Mouse (Mus musculus): ENCODE results near the gene Flnc. TPM values are rescaled to one million over a fixed set of nuclear protein-coding genes. Genes with fewer than 3 reads are reported as not detected.

The Flnc gene
- total RNA-seq, 2 experiments from 2014 or later: 1.5 to 1.6 TPM

GRCm38 (mm10) chr6:29471137-29471536, 38.1 kb downstream of the Flnc start, which contains the start of gene Atp6v1fnb:
Gene Atp6v1fnb (plus strand): TSS chr6:29471437.
- intact Hi-C loops (cut with DNase I): no loop called here
- no peak for DNase-seq (ENCODE audit: low spot score in 2 of 2)

- peak; percentile 75 to 84 for DNase-seq (ENCODE audit: low spot score in 2 of 2)
- intact Hi-C loops (cut with DNase I): no loop called here
Measured at GRCm38 (mm10) chr6:29473941-29474691, 41.1 kb downstream of the Flnc start.

GRCm38 (mm10) chr6:29474736-29475135, 41.7 kb downstream of the Flnc start:
- intact Hi-C loops (cut with DNase I): no loop called here
- no peak for DNase-seq (ENCODE audit: low spot score in 2 of 2)

GRCm38 (mm10) chr6:29482691-29483090, 49.6 kb downstream of the Flnc start:
- DNase-seq (ENCODE audit: low spot score in 2 of 2): no peak
- intact Hi-C loops (cut with DNase I): no loop called here

- intact Hi-C loops (cut with DNase I): no loop called here
Measured at GRCm38 (mm10) chr6:29484716-29485559, 51.9 kb downstream of the Flnc start.

GRCm38 (mm10) chr6:29485951-29486350, 52.9 kb downstream of the Flnc start:
- intact Hi-C loops (cut with DNase I): no loop called here
- no peak for DNase-seq (ENCODE audit: low spot score in 2 of 2)

More at GRCm38 (mm10) chr6:29484716-29485559, 51.9 kb downstream of the Flnc start:
- DNase-seq (ENCODE audit: low spot score in 2 of 2): peak; percentile 23 to 24

GRCm38 (mm10) chr6:29494101-29494500, 61.0 kb downstream of the Flnc start:
- DNase-seq (ENCODE audit: low spot score in 2 of 2): no peak
- intact Hi-C loops (cut with DNase I): no loop called here

GRCm38 (mm10) chr6:29496270-29496669, 63.2 kb downstream of the Flnc start:
- intact Hi-C loops (cut with DNase I): no loop called here
- no peak for DNase-seq (ENCODE audit: low spot score in 2 of 2)

- no peak for DNase-seq (ENCODE audit: low spot score in 2 of 2)
- intact Hi-C loops (cut with DNase I): no loop called here
Measured at GRCm38 (mm10) chr6:29497791-29498190, 64.7 kb downstream of the Flnc start.

GRCm38 (mm10) chr6:29500177-29500576, 67.1 kb downstream of the Flnc start:
- no peak for DNase-seq (ENCODE audit: low spot score in 2 of 2)
- intact Hi-C loops (cut with DNase I): no loop called here

- intact Hi-C loops (cut with DNase I): no loop called here
- DNase-seq (ENCODE audit: low spot score in 2 of 2): no peak
Measured at GRCm38 (mm10) chr6:29500810-29501209, 67.8 kb downstream of the Flnc start.

- DNase-seq (ENCODE audit: low spot score in 2 of 2): no peak
- intact Hi-C loops (cut with DNase I): no loop called here
Measured at GRCm38 (mm10) chr6:29501599-29501998, 68.5 kb downstream of the Flnc start.

GRCm38 (mm10) chr6:29505493-29505892, 72.4 kb downstream of the Flnc start:
- intact Hi-C loops (cut with DNase I): no loop called here

GRCm38 (mm10) chr6:29506834-29507233, 73.8 kb downstream of the Flnc start:
- intact Hi-C loops (cut with DNase I): no loop called here
- no peak for DNase-seq (ENCODE audit: low spot score in 2 of 2)

More at GRCm38 (mm10) chr6:29505493-29505892, 72.4 kb downstream of the Flnc start:
- no peak for DNase-seq (ENCODE audit: low spot score in 2 of 2)

GRCm38 (mm10) chr6:29507447-29508309, 74.6 kb downstream of the Flnc start, which contains the start of gene Kcp:
Gene Kcp (minus strand): TSS chr6:29507952.
- no peak for DNase-seq (ENCODE audit: low spot score in 2 of 2)
- intact Hi-C loops (cut with DNase I): no loop called here

GRCm38 (mm10) chr6:29509086-29509485, 76.0 kb downstream of the Flnc start:
- intact Hi-C loops (cut with DNase I): no loop called here
- DNase-seq (ENCODE audit: low spot score in 2 of 2): no peak

Data from left cerebral cortex, postnatal 25 days (tissue).